Mouse (Mus musculus) splenic B cell, adult 2 months (primary cell): ENCODE results near the gene Foxj1.
A peak's percentile ranks its signal among the peaks of the same experiment; 100 is the strongest.
"Not testable (repeated sequence)": the region's sequence is repeated elsewhere in the genome, so short reads cannot be mapped to it uniquely, and the experiment has no call there.

Source experiments
- DNase-seq: peaks from one replicate; pipeline ENCODE4 v3.0.0-alpha.2; 2011; ENCODE audit warnings: low read depth, low spot score
- H3K27me3 ChIP-seq: 2 replicates; pipeline ENCODE4 v1.6.1; 2012; ENCODE audit warnings: mild to moderate bottlenecking, low read length, moderate library complexity, mixed read lengths; ENCODE audit not compliant: control insufficient read depth, poor library complexity, insufficient read depth, severe bottlenecking
- H3K36me3 ChIP-seq: 2 replicates; pipeline ENCODE4 v1.6.1; 2012; ENCODE audit warnings: mild to moderate bottlenecking, low read length, moderate library complexity, mixed read lengths; ENCODE audit not compliant: control insufficient read depth, poor library complexity, insufficient read depth, severe bottlenecking

The Foxj1 gene

DNA sequence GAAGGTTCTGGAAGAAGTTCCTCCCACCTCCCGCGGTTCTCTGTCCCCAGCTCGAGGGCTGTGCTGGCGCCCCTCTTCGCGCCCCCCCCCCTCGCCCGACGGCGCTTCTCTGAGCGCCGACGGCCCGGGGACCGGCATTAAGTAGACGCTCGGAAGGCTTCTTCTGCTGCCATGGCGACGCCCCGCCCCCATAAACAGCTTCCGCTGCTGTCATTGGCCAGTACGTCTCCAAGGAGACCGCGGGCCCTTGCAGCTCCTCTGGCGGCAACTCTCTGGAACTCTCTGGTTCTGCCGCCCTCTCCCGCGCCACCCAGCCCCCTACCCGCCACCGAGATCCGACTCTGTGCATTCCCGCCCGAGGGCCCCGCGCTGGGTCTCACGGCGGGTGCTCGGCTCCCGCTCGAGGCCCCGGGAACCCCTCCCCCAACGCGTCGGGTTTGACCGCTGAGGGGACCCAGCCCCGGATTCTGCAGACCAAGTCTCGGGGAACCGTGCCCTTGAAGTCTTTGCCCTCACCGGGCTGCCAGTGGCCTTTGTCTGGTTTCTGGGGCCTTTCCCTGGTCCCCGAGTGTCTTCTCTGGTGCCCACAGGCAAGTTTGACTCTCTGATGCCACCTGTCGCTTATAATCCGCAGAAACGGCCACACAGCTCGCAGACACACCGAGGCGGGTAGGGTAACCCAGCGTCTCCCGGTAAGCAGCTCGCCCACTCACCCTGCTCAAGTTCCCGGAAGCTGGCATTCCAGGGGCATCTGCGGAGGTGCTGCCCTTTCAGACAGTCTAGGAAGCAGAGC lies at the start of gene Foxj1:
Gene Foxj1 (minus strand): TSS at position 156 of the 793 bp plus-strand sequence.
- H3K36me3 ChIP-seq: no peaks in the 10 kb centered on the region
- DNase-seq: peak; percentile 97

DNA sequence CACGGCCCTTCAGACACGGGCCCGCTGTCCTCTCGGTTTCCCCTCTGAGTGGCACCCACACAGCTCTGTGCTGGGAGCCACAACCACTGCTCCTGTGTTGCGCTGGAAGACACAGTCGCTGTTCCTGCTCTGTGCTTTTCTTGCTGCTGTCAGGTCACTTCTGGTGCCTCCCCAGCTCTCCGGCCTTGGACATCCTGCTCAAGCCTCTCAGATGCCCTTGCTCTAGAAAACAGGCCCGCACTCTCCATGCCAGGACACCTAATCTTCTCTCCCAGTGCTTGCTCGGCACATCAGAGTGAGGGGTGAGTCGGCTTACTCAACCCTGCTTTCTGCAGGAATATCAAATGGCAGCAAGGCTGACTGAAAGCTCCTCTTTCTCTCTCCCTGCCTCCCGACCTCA lies 49.0 kb upstream of the Foxj1 start:
- Histone ChIP-seq H3K36me3 (no peaks in the 10 kb centered on the region; the same call in 1 of the 2 replicates), H3K27me3 (no peaks in the 10 kb centered on the region)
- DNase-seq: no peak

More for the DNA sequence above, at the start of gene Foxj1:
- H3K27me3 ChIP-seq: no peaks in the 10 kb centered on the region

DNA sequence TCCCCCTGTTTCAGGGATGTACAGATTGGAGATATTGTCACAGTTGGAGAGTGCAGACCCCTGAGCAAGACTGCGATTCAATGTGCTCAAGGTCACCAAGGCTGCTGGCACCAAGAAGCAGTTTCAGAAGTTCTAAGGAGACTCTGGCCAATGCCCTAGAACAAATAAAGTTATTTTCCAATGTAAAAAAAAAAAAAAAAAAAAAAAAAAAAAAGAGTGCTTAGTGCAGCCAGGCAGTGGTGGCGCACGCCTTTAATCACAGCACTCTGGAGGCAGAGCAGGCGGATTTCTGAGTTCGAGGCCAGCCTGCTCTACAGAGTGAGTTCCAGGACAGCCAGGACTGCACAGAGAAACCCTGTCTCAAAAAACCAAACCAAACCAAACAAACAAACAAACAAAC lies 47.9 kb upstream of the Foxj1 start:
- not testable (repeated sequence) for H3K36me3 ChIP-seq, DNase-seq, H3K27me3 ChIP-seq

DNA sequence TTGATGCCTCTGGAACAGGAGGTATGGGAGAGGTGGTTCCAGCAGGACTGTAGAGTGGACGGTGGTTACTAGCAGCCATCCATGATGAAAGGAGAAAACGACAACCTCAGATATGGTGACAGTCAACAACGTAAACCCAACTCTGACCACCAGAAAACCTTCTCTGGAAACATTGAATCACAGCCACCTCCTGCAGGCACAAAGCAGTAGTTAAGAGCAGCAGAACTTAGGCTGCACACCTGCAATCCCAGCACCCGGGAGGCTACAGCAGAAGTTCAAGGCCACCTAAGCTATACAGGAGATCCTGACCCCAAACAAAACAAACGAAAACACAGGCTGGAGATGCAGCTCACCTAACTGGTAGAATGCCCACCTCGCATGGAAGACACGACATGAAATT lies 45.6 kb upstream of the Foxj1 start:
- no peaks in the 10 kb centered on the region for H3K27me3 ChIP-seq
- DNase-seq: no peak

DNA sequence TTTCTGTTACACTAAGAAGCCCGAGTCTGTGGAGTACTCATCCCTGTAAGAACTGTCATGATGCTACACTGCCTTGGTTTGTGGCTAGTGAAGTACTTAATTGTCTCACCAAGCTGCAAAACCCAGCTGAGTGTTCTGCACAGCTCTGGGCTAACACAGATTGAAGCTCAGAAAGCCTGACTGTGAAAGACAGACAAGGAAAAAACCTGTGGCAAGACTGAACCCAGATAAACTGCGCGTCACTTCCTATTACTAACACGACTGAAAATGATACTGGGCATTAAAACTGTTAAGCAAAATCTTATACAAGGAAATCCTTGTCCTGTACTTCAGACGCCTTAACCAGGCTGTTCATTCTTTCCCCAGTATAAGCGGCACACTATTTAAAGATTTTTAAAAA lies 44.3 kb upstream of the Foxj1 start:
- DNase-seq: no peak
- H3K36me3 ChIP-seq: no peaks in the 10 kb centered on the region; the same call in 1 of the 2 replicates
- no peaks in the 10 kb centered on the region for H3K27me3 ChIP-seq

More for the DNA sequence above, 45.6 kb upstream of the Foxj1 start:
- H3K36me3 ChIP-seq: no peaks in the 10 kb centered on the region; the same call in 1 of the 2 replicates

DNA sequence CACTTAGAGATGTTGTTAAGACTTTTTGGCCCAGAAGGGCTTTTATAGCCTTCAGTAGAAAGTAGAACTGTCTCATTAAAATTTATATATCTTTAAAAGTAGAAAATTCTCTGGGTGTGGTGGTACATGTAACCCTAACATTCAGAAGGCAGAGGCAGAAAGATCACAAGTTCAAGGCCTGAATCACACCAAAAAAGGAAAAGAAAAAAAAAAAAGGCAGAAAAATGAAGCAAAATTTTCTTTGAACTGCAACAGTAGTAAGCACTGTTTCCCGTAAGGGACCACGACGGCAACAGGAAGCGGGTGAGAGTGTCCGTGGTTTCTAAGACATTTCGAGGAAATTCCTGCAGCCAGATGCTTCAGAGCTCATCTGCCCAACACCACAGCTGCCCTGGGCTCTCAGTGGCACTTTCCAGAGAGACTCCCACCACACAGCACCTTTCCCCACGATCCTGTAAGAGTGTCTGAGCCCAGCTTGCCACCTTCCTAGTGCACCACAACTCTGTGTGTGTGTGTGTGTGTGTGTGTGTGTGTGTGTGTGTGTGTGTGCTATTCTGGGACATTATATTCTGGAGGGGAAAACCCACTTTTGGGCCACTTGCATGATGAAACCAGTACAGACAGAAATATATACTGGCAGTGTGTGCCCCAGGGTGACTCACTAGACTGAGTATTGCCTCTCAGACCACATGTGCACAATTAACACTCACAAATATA lies 41.9 kb upstream of the Foxj1 start:
- Histone ChIP-seq H3K36me3 (no peaks in the 10 kb centered on the region), H3K27me3 (no peaks in the 10 kb centered on the region)
- DNase-seq: peak; percentile 46

DNA sequence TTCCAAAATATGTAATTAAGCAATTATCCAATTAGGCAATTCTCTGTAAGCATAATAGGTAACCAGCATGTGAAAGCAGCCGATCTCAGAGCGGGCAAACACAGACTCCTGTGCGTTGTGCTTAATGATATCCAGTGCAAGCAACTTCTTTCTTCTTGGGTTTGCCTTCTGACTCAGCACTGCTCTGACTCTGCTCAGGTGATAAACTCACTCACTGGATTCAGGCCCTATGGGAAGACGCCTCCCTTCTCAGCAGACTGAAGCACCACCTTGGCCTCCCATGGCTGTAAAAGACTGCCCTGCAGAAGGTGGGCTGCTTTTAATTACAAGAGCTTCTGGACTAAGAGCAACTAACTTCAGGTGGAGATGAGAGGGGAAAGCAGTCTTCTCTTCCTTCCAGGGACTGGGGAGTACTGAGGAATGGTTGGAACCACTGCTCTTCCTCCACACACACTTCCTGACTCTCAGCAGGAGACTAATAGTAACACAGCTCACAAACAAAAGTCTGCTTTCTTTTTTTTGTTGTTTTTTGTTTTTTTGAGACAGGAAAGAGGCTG lies 36.8 kb upstream of the Foxj1 start:
- no peaks in the 10 kb centered on the region for H3K36me3 ChIP-seq
- no peaks in the 10 kb centered on the region for H3K27me3 ChIP-seq
- DNase-seq: no peak

DNA sequence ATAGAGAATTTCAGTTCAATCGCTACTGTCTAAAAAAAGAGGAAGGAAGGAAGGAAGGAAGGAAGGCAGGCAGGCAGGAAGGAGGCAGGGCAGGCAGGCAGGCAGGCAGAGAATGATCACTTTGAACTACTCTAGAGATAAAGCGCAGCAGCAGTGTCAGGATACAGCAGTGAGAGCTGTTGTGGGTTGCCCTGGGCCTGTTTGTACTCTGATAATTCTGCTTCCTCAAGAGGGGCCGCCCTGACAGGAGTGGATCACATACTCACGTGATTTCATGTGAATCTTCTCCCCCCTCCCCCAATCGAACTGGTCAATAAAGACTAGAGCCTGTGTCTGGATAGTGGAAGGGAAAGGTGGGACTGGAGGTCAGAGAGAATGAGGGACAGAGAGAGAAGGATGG lies 34.4 kb upstream of the Foxj1 start:
- Histone ChIP-seq H3K36me3 (no peaks in the 10 kb centered on the region), H3K27me3 (no peaks in the 10 kb centered on the region)
- peak; percentile 50 for DNase-seq

DNA sequence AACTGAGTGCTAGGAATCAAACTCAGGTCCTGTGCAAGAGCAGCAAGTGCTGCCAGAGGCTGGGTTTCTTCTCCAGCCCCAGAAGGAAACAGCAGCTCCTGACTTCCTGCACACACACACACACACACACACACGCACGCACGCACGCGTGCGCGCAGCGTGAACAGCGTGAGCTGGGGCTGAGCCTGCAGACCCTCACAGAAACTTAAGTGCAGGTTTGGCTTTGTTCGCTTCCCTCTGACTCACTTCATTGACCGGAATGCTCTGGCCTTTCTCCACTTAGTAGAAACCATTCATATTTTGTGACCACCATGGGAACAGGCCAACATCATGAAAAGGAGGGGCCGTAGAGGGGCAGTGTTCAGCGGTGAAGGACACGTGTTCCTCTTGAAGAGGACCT lies 33.9 kb upstream of the Foxj1 start:
- DNase-seq: peak; percentile 34
- Histone ChIP-seq H3K36me3 (no peaks in the 10 kb centered on the region), H3K27me3 (no peaks in the 10 kb centered on the region)

DNA sequence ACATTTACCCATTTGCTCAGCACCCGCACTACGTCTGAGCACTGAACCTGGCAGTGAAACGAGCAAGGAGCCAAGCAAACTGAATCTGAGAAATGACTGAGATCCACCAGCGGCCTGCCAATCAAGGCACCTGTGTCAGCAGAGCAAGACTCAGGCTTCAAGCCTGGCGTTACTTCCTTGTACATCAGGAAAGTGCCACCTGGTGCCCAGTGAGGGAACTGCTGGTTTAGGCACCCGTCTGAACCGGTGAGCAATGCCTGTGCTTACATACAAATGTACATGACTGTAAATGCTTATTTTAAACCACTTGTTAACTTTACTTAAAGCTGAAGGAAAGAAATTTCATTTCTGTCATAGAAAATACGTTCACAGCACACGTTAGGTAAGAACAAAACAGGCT lies 32.9 kb upstream of the Foxj1 start:
- H3K36me3 ChIP-seq: no peaks in the 10 kb centered on the region
- peak; percentile 93 for DNase-seq

DNA sequence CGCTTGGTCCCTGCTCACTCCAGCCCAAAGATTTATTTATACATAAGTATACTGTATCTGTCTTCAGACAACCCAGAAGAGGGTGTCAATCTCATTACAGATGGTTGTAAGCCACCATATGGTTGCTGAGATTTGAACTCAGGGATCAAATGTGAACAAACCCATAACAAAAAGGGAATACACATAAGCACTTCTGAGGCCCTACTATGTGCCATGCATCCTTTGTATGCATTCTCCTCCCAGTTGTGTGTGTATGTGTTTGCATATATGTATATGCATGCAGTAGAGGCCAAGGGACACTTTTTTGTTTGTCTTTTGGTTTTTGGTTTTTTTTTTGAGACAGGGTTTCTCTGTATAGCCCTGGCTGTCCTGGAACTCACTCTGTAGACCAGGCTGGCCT lies 31.4 kb upstream of the Foxj1 start:
- DNase-seq: no peak
- H3K27me3 ChIP-seq: no peaks in the 10 kb centered on the region
- H3K36me3 ChIP-seq: no peaks in the 10 kb centered on the region

More for the DNA sequence above, 32.9 kb upstream of the Foxj1 start:
- H3K27me3 ChIP-seq: no peaks in the 10 kb centered on the region

DNA sequence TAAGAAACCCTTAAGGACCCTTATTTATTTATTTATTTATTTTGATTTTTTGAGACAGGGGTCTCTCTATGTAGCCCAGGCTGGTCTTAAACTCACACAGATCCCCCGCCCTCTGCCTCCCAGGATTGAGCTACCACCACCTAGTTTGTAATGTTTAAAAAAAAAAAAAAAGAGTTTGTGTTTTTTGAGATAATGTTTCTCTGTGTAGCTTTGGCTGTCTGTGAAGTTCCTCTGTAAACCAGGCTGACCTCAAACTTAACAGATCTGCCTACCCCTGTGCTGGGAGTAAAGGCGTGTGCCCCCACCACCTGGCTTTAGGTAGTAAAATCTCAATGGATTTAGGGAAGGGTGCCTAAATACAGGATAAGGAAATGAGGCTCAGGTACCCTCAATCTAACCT lies 30.9 kb upstream of the Foxj1 start:
- Histone ChIP-seq H3K36me3 (no peaks in the 10 kb centered on the region), H3K27me3 (no peaks in the 10 kb centered on the region)
- DNase-seq: no peak

DNA sequence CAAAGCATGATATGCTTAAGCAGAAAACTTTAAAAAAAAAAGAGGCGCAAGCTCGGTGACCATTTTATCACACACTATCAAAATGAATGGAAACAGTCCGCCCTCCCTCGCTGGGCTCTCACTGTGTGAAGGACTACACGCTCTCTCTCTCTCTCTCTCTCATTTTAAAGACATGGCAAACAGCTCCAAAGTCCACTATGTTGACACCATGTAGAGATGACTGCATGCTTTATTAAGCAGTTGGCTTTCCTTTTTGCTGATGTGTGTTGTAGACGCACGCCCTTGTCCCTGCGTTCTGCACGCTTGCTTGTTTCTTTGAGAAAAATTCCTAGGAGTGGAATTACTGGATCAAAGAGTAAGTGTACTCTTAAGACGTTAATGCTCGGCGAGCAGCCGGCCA lies 30.2 kb upstream of the Foxj1 start:
- Histone ChIP-seq H3K27me3 (no peaks in the 10 kb centered on the region), H3K36me3 (no peaks in the 10 kb centered on the region)
- no peak for DNase-seq

DNA sequence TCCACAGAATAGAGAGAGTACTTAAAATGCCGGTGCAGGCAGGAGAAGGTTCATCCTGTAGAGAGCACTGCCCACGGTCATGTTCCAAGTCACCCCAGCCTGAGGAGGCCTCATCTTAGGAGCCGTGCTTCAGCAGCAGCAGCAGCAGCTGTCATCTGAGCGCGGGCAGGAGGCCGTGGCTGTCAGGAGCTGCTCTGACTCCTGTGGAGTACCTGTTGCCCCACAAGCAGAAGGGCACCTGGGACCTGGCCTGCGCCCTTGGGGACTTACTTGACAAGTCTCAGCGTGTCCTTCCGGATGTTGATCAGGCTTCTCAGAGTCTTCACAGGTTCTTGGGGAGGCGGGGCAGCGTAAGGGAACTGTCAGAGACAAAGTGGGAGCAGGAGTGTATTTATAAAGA lies 26.8 kb upstream of the Foxj1 start:
- peak; percentile 42 for DNase-seq
- no peaks in the 10 kb centered on the region; the same call in 1 of the 2 replicates for H3K36me3 ChIP-seq
- no peaks in the 10 kb centered on the region for H3K27me3 ChIP-seq

DNA sequence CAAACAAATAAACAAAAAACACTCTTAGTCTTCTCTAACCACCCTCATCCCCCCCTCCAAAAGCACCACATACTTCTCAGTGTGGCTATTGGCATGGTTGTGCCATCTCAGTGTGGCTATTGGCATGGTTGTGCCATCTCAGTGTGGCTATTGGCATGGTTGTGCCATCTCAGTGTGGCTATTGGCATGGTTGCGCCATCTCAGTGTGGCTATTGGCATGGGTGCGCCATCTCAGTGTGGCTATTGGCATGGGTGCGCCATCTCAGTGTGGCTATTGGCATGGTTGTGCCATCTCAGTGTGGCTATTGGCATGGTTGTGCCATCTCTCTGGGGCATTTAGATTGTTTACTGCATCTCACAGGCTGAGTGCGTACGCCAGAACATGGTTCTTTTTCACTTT lies 25.7 kb upstream of the Foxj1 start:
- not testable (repeated sequence) for H3K36me3 ChIP-seq, H3K27me3 ChIP-seq, DNase-seq
